Mouse (Mus musculus) right cerebral cortex, postnatal 36 days (tissue): ENCODE data around the gene Myo9a.
"Not testable (repeated sequence)": the region's sequence is repeated elsewhere in the genome, so short reads cannot be mapped to it uniquely, and the experiment has no call there.

Experiments
- DNase-seq, 2 experiments: peaks; one replicate each; pipeline ENCODE4 v3.0.0; 2022; ENCODE audit warnings: low spot score in 2 of 2, mixed read lengths in 1 of 2

Myo9a gene

DNA sequence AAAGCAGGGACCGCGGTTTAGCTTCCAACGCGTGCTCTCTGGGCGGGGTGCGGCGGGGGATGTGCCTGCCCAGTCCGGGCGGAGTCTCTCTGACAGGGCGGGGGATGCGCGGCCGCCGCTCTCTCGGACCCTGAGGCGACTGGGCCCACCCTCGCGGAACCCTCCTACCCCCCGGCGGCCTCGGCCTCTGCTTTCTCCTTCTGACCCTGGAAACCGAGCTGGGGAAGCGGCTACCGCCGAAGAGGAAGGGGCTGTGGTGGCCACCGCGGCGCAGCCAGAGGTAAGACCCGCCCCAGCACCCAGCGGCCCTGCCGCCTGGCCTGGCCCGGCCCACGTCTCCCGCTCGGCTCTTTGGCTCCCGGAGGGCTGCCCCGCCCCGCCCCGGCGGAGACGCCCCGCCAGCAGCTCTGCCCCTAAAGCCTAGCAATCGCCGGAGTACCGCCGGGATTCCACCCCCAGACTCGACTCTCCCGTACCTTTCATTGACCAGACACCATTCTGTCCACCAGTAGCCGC is 428 bp downstream of the Myo9a start:
- DNase-seq = peak; percentile 66 to 67

DNA sequence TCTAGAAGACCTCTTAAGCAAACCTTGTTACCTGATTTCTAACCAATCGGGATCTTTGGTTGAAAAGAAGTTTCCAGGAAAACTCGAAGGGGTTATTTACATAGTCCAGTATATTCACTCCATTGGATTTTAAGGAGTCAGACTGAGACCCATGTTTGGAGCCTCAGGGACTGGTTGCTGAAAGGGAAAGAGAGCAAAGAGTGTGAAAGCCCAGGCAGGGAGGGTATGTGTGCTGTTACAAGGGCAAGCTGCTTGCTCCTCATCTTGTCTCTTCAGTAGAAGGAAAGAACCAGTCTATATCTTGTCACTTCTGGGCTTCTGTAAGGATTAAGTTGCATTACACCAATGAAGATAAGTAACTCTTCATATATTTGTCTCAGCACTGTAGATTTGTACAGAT is 1.3 kb downstream of the Myo9a start:
- DNase-seq = no peak

DNA sequence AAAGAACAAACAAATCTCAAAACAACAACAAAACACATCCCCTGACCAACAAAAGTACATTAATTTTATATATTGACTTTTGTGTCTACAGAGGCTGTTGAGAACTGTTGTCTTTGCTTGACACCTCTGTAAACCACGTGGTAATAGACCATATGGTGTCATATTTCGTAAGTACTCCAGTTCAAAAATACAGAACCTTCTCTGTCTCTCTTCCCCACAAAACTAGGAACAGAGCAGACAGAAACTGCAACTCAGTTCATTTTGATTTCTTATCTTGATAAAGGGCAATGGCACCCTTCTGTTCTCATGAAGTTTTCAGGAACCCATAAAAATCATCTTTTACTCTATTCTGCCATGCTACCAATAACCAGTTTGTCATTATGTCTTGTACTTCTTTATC is 4.5 kb downstream of the Myo9a start:
- no peak for DNase-seq

DNA sequence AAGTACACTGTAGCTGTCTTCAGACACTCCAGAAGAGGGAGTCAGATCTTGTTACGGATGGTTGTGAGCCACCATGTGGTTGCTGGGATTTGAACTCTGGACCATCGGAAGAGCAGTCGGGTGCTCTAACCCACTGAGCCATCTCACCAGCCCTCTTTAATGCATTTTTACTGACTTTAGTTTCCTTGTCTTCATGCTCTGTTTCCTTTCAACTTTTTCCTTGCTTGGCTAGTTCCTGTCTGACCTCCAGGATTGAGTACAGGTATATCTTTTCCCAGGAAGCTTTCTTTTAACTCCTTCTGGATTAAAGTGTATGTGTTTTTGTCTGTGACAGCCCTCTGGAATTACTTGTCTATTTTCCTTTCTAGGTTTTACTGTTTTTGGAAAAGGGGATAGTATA is 6.3 kb downstream of the Myo9a start:
- not testable (repeated sequence) for DNase-seq

DNA sequence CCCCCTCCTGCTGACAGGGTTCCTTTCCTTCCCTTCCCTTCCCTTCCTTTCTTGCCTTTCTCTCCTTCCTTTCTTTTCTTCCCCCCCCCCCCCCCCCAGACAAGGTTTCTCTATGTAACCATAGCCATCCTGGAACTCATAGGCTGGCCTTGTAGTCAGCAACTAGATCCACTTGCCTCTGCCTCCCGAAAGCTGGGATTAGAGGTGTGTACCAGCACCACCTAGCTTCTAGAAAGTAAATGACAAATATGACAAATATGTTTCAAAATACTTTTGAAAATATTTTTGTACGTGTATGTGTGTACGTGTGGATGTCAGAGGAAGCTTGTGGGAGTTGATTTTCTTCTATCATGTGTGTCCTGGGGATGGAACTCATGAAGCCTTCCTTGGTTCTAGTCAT is 9.8 kb downstream of the Myo9a start:
- no peak for DNase-seq

DNA sequence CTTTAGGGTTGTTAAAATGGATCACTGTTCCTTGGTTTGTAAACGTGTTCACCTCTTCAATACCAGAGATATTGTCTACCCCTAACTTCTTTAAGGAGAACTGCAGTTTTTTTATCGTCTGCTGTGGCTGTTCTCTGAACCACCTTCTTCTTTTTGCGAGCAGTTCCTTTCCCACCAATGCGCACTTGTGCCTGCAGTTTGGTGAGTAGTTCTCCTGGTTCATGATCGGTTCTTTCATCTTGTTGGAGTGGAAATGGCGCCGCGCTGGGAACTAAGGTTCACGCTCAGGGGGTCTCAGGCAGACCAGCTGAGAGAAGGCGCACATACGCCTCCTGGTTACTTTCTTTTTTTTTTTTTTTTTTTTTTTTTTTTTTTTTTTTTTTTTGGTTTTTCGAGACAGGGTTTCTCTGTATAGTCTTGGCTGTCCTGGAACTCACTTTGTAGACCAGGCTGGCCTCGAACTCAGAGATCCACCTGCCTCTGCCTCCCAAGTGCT is 16.3 kb downstream of the Myo9a start:
- not testable (repeated sequence) for DNase-seq

DNA sequence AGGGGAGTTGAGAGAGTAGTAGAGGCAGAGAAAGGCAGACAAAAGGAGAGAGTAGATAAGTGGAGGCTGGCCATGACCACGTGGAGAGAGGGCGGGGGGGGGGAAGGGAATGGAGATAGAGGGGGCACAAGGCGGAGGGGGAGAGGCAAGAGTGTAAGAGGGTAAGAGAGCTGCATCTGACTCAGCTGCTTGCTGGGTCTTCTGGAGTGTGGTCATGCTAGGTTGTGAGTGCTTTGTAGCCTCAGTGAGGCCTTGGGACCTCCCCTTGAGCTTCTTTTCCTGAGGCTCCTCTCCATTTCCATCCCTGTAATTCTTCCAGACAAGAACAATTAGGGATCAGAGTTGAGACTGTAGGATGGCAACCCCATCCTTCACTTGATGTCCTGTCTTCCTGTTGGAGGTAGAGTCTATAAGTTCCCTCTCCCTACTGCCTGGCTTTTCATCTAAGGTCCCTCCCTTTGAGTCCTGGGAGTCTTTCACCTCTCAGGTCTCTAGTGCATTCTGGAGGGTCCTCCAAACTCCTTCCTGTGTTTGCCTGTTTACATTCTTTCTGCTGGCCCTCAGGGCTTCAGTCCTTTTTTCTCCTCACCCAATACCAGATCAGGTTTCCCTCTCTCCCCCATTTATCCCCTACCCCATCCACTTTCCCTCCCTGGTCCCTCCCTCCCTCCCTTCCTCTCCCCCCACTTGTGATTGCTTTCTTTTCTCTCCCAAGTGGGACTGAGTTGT is 55.5 kb downstream of the Myo9a start:
- not testable (repeated sequence) for DNase-seq

DNA sequence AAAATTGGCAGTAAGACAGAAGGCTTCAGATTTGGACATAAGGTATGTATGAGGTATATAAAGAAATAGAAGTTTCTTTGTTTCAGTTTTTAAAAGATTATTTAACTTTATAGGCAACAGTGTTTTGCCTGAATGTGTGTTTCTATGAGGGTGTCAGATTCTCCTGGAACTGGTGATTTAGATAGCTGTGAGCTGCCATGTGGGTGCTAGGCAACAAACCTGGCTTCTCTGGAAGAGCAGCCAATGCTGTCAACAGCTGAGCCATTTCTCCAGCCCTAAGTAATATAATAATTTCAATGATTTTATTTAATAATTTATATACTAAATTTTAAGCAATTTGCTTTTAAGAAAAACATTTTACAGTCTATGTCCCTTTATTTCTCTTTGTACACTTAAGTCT is 133.9 kb downstream of the Myo9a start:
- DNase-seq = no peak

DNA sequence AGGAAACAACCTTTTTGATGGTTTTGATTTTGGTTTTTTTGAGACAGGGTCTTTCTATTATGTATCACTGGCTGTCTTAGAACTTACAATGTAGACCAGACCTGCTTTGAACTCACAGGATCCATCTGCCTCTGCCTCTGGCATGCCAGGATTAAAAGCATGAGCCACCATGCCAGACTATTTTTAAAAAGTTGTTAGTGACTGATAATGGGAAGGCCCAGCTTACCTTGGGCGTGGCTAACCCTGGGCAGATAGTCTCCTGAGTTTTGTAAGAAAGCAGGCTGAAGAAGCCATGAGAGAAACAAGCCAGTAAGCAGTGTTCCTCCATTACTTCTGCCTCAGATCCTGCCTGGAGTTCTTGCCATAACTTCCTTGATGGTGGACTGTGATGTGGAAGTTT is 152.7 kb downstream of the Myo9a start:
- no peak for DNase-seq

DNA sequence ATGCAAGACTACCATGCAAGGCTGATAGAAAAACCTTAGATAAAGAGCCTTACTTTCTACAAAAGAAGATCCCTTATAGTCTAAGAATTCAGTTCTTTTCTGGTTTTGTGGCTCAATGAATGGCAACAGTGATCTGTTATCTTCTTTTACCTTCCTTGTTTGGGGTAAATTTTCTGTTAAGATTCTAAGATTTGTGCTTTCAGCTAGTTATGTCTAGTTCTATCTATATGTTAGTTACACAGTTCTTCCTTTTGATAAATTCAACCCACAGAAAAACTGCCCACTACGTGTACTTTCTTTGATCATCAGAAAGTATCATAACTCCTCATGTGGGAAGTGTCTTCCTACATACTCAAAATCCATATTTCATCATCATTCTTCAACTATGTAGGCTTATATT is 164.1 kb downstream of the Myo9a start:
- DNase-seq = no peak

DNA sequence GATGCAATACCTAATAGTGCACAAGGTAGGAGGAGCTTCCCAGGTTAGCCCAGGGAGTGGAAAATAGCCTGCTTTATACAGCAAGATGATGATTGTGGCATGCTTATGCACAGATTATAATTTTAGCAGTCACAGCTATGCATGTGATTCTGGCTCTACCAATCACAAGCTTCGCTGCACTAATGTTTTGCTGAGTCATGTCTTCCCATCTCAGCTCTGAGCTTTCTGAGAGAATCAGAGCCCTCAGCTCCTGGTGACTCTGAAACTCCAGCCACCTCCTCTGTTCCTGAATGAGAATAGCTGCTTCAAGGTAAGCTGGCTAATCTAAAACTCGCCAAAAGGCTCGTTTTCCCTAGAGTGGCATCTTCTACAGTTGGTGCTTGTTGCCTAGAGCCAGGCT is 179.6 kb downstream of the Myo9a start:
- DNase-seq = no peak

DNA sequence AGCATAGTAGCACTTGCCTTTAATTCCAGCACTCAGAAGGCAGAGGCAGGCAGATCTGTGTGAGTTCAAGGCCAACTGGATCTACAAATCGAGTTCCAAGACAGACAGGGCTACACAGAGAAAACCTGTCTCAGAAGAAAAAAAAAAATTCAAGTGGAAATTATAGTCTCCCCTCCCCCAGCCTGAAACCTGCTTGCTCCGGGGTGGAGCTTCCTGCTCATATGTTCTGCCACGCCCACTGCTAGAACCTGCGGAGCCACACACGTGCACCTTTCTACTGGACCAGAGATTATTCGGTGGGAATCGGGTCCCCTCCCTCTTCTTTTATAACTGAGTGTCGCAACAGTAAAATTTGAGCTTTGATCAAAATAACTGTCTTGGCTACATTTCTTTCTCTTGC is 185.2 kb downstream of the Myo9a start:
- not testable (repeated sequence) for DNase-seq

DNA sequence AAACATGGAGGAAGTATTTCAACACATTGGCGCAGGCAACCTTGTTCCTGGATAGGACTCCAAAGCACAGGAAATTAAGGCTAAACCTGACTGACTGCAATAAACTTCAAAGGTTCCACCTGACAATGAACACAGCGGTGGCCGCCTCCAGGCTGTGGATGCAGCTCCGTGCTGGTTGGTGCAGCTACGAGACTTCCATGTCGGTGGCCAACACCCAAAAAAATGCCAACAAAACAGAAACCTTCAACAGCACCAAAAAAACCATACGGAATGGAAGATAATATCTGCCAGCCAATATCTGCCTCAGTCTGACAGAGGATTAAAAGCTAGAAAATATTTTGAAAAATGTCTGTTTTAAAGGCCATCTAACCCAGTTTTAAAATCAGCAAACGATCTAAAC is 187.8 kb downstream of the Myo9a start:
- DNase-seq = no peak

DNA sequence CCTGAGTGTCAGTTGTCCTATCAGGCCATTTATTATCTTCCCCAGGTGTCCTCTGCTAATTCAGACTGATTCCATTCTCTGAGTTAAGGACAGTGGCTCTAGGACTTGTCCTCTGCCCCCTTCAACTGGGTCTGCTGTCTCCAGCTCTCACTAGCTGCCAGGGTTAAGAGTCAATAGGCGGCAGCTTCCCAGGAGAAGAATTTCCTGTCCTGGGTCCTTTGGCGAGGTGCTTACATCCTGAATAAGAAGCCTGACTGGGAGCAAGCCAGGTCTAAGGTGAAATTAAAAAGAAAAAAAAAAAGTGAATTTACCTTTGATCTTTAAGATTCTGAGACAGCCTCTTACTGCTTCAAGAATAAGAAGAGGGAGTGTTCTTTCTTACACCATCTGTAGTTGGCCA is 189.0 kb downstream of the Myo9a start:
- DNase-seq = no peak

DNA sequence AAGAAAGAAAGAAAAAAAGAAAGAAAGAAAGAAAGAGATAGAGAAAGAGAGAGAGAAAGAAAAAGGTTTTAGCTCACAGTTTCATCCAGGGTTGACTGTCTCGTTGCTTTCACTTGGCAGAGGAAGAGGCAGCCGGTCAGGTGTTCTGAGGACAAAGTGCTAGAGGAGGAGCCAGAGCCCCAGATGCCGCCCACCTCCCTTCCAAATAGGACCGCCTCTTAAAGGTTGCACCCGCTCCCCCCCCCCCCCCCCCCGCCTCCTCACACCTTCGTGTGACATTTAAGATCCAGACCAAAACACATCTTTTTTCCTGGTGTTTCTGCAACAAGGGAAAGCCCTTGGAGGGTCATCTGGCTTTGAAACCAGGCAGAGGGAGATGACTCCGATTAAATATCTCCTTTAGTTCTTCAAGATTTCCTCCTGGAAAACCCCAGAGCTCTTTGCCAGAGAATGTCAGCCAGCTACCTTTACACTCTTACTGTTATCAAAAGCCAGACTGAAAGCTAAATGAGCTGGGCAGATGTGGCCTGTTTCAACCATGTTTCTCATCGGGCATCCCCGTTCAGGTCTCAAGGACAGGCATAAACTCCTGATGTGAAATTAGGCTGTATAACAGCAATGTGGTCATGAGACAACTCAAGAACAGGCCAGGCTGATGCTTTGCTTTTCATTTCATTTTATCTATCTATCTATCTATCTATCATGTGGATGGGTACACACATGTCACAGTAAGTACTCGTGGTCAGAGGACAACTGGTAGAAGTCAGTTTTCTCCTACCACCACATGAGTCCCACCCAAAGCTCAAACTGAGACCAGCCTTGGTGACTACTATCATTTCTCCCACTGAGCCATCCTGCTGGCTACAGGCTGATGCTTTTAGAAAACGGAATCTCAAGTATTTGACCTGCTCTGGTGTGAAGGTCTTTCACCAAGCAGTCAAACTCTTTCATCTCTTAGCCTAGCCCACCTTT is 190.5 kb downstream of the Myo9a start:
- no peak for DNase-seq

DNA sequence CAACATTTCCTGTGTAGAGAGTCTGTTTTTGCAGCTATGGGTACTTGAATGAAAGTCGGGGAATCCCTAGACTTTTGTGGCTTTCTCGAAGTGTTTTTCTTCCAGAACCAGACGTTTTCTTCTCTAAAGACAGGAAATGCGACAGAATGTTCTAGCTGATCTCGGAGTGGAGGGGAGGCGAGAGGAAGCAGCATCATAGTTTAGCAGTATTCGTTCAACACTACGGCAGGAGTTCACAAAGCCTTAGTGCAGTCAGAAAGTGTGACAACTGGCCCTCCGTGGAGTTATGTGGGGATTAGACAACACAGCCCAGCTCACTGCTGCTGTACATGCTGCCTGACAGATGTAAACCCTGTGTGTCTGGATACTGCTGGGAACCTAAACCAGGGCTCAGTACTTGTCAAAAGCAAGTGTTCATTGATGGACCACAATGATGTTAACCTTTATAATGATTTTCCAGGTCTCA is 191.2 kb downstream of the Myo9a start:
- DNase-seq = no peak

DNA sequence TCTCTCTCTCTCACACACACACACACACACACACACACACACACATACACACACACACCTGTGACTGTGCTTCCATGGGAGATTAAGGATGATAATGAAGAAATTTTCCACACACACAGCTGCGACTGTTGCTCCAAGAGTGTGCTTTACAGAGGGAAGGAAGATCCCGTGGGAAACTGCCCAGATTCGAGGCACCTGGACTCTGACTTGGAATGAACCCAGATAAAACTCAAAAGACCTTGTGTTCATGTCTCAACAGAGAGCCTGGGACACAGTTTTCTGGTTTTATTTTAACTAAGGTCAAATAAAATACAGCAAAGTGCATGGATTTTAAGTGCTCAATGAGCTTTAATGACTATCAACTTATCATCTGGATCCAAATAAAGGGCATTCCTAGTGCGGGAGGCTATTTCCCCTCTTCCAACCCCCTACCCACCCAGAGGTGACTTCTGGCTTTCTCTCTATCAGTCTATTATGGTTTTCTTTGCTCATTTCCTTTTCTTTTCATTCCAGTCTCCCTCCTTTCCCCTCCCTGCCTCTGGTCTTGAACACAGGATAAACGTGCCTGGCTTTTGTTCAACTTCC is 191.9 kb downstream of the Myo9a start:
- DNase-seq = no peak

DNA sequence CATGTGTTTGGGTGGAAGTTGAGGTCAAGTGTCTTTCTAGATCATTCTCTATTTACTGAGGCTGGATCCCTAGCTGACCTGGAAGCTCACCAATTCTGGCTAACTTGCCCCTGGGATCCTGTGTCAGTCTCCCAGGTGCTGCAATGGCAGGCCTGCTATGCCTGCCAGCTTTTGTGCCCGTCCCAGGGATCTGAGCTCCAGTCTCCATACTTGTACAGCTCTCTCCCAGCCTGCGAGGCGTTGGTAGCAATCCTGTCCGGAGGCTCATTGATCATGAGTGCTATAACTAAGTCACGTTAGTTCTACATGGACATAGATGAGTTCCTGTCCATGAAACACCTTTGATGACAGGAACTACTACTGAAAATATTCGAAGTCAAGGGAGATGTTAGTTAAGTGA is 193.1 kb downstream of the Myo9a start:
- DNase-seq = no peak

DNA sequence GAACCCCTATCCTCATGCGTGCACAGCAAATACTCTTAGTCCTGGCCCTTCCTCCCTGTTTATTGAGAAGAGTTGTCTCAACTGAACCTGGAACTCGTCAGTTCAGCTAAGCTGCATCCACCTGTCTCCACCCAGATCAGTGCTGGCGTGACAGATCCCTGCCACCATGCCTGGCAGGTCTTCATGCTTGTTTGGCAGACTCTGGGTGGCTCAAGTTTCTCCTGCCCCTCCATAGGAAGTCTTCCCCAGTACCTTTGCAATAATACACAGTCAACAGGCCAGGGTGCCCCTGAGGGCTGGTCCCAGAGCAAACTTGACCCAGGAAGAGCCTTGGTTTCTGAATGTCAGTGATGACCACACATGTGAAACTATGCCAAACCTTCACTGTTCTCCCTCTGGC is 194.5 kb downstream of the Myo9a start:
- no peak for DNase-seq

DNA sequence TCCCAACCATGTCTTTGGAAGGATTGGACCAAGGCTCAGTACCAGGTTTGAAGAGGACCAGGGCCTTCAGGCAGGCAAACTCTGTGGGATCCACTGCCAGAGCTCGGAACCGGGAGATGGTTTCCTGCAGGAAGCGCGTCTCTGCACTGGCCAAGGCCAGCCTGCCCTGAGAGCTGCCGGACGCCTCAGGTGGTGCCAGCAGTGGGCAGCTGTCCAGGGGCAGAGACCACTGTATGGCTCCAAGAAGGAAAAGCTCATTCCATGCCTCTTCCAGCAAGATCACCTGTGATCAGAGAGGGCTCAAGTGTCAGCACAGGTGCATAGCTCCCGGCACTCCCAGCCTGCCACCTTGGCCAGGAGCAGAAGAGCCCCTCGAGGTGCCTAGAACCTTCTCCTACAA is 196.6 kb downstream of the Myo9a start:
- no peak for DNase-seq

DNA sequence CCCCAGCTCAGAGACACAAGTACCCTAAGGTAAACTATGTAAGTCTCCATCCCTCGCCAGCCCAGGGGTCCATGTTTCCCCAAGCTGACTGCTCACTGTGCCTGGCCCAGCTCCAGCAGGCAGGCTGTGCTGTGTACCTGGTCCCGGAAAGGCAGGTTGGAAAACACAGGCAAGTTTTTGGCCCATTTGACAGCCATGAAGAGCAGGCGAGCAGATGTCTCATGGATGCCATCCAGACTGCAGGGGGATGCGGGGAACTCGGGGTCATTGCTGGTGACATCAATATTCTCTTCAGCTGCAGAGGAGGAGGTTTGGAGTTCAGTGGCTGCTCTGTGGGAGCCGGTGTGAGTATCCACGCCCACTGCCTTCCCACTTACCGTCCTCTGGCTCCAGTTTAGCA is 197.5 kb downstream of the Myo9a start:
- DNase-seq = no peak

DNA sequence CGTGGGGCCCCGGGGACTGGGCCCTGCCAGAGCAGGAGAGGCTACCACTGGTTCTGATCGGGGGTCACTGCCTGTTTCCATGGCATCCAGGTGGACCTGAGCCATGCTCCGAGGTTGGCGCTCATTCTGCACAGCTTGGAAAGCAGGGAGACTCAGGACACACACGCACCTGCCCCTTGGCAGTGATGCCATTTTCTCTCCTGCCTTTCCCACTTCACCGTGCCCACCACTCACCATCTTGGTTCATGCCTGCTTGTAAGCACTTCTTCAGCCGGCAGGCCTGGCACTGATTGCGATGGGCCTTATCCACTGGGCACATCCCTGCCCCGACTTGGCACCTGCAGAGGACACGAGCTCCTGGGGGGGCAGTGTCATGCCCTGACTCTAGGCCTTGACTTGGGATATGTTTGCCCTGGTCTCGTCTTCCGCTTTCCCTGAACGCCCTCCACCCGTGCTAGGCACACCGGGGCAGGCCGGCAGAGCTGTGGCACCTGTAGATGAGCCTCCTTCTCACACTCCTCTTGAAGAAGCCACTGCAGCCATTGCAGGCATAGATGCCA is 198.1 kb downstream of the Myo9a start:
- no peak for DNase-seq
